Mouse (Mus musculus) CH12.LX (cell line): ENCODE results near the gene Gpr3. TPM values are rescaled to one million over a fixed set of nuclear protein-coding genes. Genes with fewer than 3 reads are reported as not detected.

Experiments
- DNase-seq: peaks from one replicate; pipeline ENCODE4 v3.0.0-alpha.2; 2013; ENCODE audit errors: extremely low read depth
- H3K27ac ChIP-seq: 2 replicates; pipeline ENCODE4 v1.5.1; 2012; ENCODE audit warnings: low read depth, mild to moderate bottlenecking, control low read depth, moderate library complexity; ENCODE audit not compliant: insufficient read depth
- H3K27me3 ChIP-seq: replicated peaks from 2 replicates; pipeline ENCODE3; 2012; ENCODE audit warnings: inconsistent platforms
- H3K36me3 ChIP-seq, 2 experiments: replicated peaks in 1 of 2; 2 replicates each; pipeline versions ENCODE3 to v1.6.1; 2012; ENCODE audit warnings: inconsistent platforms in 1 of 2, low read length in 1 of 2, mild to moderate bottlenecking in 1 of 2, mixed read lengths in 1 of 2, moderate library complexity in 1 of 2; ENCODE audit not compliant: control insufficient read depth in 1 of 2, insufficient read depth in 1 of 2
- H3K4me1 ChIP-seq, 2 experiments: 2 replicates each; pipeline ENCODE4 v1.6.1; 2012; ENCODE audit warnings: inconsistent platforms in 1 of 2, moderate library complexity in 1 of 2; ENCODE audit not compliant: insufficient read depth in 2 of 2, control insufficient read depth in 1 of 2
- H3K4me2 ChIP-seq: 2 replicates; pipeline ENCODE4 v1.6.1; 2012; ENCODE audit warnings: low read depth, mild to moderate bottlenecking, control low read depth; ENCODE audit not compliant: poor library complexity, insufficient read depth, severe bottlenecking
- H3K4me3 ChIP-seq, 3 experiments: fragments of 150-350 bp in 1 of 3; sonication (generic) in 1 of 3; replicated peaks in 1 of 3; 2 replicates each; pipeline versions ENCODE3 to v1.5.1; 2011 to 2012; ENCODE audit warnings: low read depth in 2 of 3, low read length in 2 of 3, mild to moderate bottlenecking in 2 of 3, moderate library complexity in 2 of 3, control low read depth in 1 of 3, improper control_type of control experiment in 1 of 3, inconsistent platforms in 1 of 3, mixed read lengths in 1 of 3; ENCODE audit not compliant: poor library complexity in 1 of 3
- H3K79me2 ChIP-seq: replicated peaks from 2 replicates; pipeline ENCODE4 v1.6.1; 2012; ENCODE audit warnings: mild to moderate bottlenecking, moderate library complexity; ENCODE audit not compliant: control insufficient read depth, poor library complexity, insufficient read depth, severe bottlenecking; ENCODE audit errors: extremely low read depth
- H3K9ac ChIP-seq: 2 replicates; pipeline ENCODE4 v1.6.1; 2012; ENCODE audit warnings: low read depth, mild to moderate bottlenecking, control low read depth, moderate library complexity; ENCODE audit not compliant: insufficient read depth
- H3K9me3 ChIP-seq: replicated peaks from 2 replicates; pipeline ENCODE3; 2012; ENCODE audit warnings: low read length, inconsistent platforms, mixed read lengths
- BHLHE40 ChIP-seq: IDR thresholded peaks from 2 replicates; pipeline ENCODE4 v1.6.1; 2011; ENCODE audit warnings: mild to moderate bottlenecking, low read depth, low read length, improper control_type of control experiment
- CHD1 ChIP-seq: IDR thresholded peaks from 2 replicates; pipeline ENCODE4 v1.6.1; 2012; ENCODE audit warnings: low read depth, low read length, improper control_type of control experiment, inconsistent platforms
- EP300 ChIP-seq: IDR thresholded peaks from 2 replicates; pipeline ENCODE4 v1.6.1; 2011; ENCODE audit warnings: low read length, improper control_type of control experiment
- ETS1 ChIP-seq: conservative IDR thresholded peaks from 2 replicates; pipeline ENCODE4 v1.6.1; 2012; ENCODE audit warnings: low read depth, mild to moderate bottlenecking, inconsistent platforms, low read length, improper control_type of control experiment, moderate library complexity
- GABPA ChIP-seq: IDR thresholded peaks from 2 replicates; pipeline ENCODE4 v1.6.1; 2012; ENCODE audit warnings: low read depth, low read length, improper control_type of control experiment, inconsistent platforms; ENCODE audit not compliant: insufficient replicate concordance
- IRF4 ChIP-seq: IDR thresholded peaks from 2 replicates; pipeline ENCODE4 v1.6.1; 2014; ENCODE audit warnings: low read depth, mild to moderate bottlenecking, inconsistent platforms, low read length, improper control_type of control experiment
- MAFK ChIP-seq: IDR thresholded peaks from 2 replicates; pipeline ENCODE4 v1.6.1; 2011; ENCODE audit warnings: low read length, improper control_type of control experiment; ENCODE audit not compliant: insufficient replicate concordance
- MAZ ChIP-seq: IDR thresholded peaks from 2 replicates; pipeline ENCODE4 v1.6.1; 2012; ENCODE audit warnings: low read depth, mild to moderate bottlenecking, inconsistent platforms, low read length, improper control_type of control experiment, moderate library complexity
- NELFE ChIP-seq: IDR thresholded peaks from 2 replicates; pipeline ENCODE4 v1.6.1; 2011; ENCODE audit warnings: low read depth, low read length, improper control_type of control experiment
- PAX5 ChIP-seq: IDR thresholded peaks from 2 replicates; pipeline ENCODE4 v1.6.1; 2012; ENCODE audit warnings: low read length, inconsistent platforms, mixed read lengths
- POLR2A ChIP-seq: IDR thresholded peaks from 2 replicates; pipeline ENCODE4 v1.6.1; 2011; ENCODE audit warnings: low read depth, mild to moderate bottlenecking, improper control_type of control experiment, low read length
- RAD21 ChIP-seq: IDR thresholded peaks from 2 replicates; pipeline ENCODE4 v1.6.1; 2011; ENCODE audit warnings: low read depth, mild to moderate bottlenecking, low read length, improper control_type of control experiment, moderate library complexity
- SMC3 ChIP-seq: IDR thresholded peaks from 2 replicates; pipeline ENCODE4 v1.6.1; 2011; ENCODE audit warnings: low read depth, low read length, improper control_type of control experiment
- TBP ChIP-seq: conservative IDR thresholded peaks from 2 replicates; pipeline ENCODE4 v1.6.1; 2011; ENCODE audit warnings: low read depth, low read length, improper control_type of control experiment
- USF1 ChIP-seq: IDR thresholded peaks from 2 replicates; pipeline ENCODE4 v1.6.1; 2014; ENCODE audit warnings: low read depth, mild to moderate bottlenecking, inconsistent platforms, low read length, improper control_type of control experiment
- ZMIZ1 ChIP-seq: IDR thresholded peaks from 2 replicates; pipeline ENCODE4 v1.6.1; 2012; ENCODE audit warnings: low read depth, mild to moderate bottlenecking, inconsistent platforms, low read length, improper control_type of control experiment
- dilution Hi-C: fragments of 300-500 bp; cut with MboI; formaldehyde crosslinking; loops from 2 replicates; pipeline ENCODE4 v1.14.3; 2020; ENCODE audit warnings: low sequenced_read_pairs; ENCODE audit not compliant: extremely low pct_unique_long_range_greater_than_20kb, extremely low pct_ligation_motif_present
- in situ Hi-C: fragments of 300-500 bp; cut with MboI; formaldehyde crosslinking; loops from 3 replicates; pipeline ENCODE4 v1.14.3; 2019; ENCODE audit warnings: low sequenced_read_pairs, low pct_ligation_motif_present, low pct_unique_long_range_greater_than_20kb, mixed read lengths
- polyA plus RNA-seq: library from polyadenylated mRNA; unstranded; fragments of >175 nt; gene quantifications from 2 replicates; pipeline ENCODE4 v1.2.1, GENCODE M21; 2012; ENCODE audit warnings: low read depth; ENCODE audit not compliant: insufficient read length
- total RNA-seq, 2 experiments: library from RNA; depleted of rRNA; stranded (reverse); fragments of 300-350 nt in 1 of 2; fragments of >200 nt in 1 of 2; gene quantifications; 2 replicates each; pipeline ENCODE4 v1.2.3; 2012 to 2014

Gene Gpr3
- total and polyA plus RNA-seq, 3 experiments = 0.11 to 0.13 TPM; not detected in 1

GRCm38 (mm10) chr4:133261641-133262374 lies 49.5 kb upstream of the Gpr3 start:
- in situ Hi-C loops = loop anchor here (5.0 kb wide), 1 partner anchor 40 kb away; no protein-coding TSS in a partner anchor
- H3K4me1 ChIP-seq = peaks cover 15 to 56% of the 10 kb centered on the region in 2 experiments
- peaks cover 21 to 66% of the 10 kb centered on the region in 2 experiments for H3K36me3 ChIP-seq
- no peaks in the 10 kb centered on the region for H3K9me3 ChIP-seq
- H3K27me3 ChIP-seq = no peaks in the 10 kb centered on the region
- TF ChIP-seq CHD1 (peak; percentile 87), POLR2A (0 out of 2 replicates have a peak, but pooled peaks have one; percentile 20), TBP (no peak)
- H3K79me2 ChIP-seq = no peaks in the 10 kb centered on the region
- H3K27ac ChIP-seq = peak overlapping the region; percentile 14; the same call in 1 of the 2 replicates
- dilution Hi-C loops = no loop called here
- peak overlapping the region; percentile 26 for H3K4me2 ChIP-seq
- peak overlapping the region; percentile 36 to 47 (median 45) for H3K4me3 ChIP-seq
- peak overlapping the region; percentile 46; the same call in 1 of the 2 replicates for H3K9ac ChIP-seq
- no peak for DNase-seq

GRCm38 (mm10) chr4:133257798-133258408 lies 45.6 kb upstream of the Gpr3 start:
- no peaks in the 10 kb centered on the region for H3K79me2 ChIP-seq
- H3K9me3 ChIP-seq = no peaks in the 10 kb centered on the region
- H3K4me1 ChIP-seq = peaks cover 11 to 22% of the 10 kb centered on the region in 2 experiments
- H3K36me3 ChIP-seq = peaks cover 0 to 67% of the 10 kb centered on the region in 2 experiments
- no peak for DNase-seq
- in situ Hi-C loops (no loop called here), dilution Hi-C loops (no loop called here)
- H3K27me3 ChIP-seq = no peaks in the 10 kb centered on the region
- H3K4me2 ChIP-seq = no peak overlapping the region
- TF ChIP-seq RAD21 = no peak
- TF ChIP-seq, all 38 proteins: peak for 0
- H3K4me3 ChIP-seq = no peak overlapping the region
- H3K27ac ChIP-seq = no peak overlapping the region
- no peak overlapping the region for H3K9ac ChIP-seq

DNA sequence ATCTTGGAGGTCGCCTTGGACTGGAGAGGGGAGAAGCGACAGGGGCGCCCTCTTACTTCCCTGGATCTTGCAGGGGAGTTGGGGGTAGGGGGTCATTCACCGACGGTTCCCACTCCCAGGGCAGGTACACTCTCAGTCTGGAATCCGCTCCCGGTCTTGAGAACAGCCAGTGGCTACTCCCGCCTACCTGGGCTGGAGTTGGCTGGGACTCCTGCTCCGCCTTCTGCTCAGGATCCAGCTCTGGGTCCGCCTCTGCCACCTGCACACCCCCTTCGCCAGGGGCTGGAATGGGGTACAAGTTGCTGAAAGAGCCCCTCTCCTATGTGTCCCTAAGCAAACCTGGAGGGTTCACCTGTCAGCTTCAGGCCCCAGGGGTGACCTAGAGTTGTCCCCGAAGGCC lies 44.9 kb upstream of the Gpr3 start:
- Histone ChIP-seq H3K36me3 (peaks cover 0 to 70% of the 10 kb centered on the region in 2 experiments), H3K79me2 (no peaks in the 10 kb centered on the region)
- no peak for TF ChIP-seq CHD1
- no peak for TF ChIP-seq EP300
- no peak for TF ChIP-seq NELFE
- TF ChIP-seq USF1 = no peak
- no peak for TF ChIP-seq MAZ
- TF ChIP-seq GABPA = no peak
- no peak for TF ChIP-seq ZMIZ1
- TF ChIP-seq IRF4 = no peak
- TF ChIP-seq MAFK = no peak
- no peak for TF ChIP-seq PAX5
- no peak for TF ChIP-seq ETS1
- TF ChIP-seq SMC3 = no peak
- no peak for TF ChIP-seq BHLHE40
- no peak for TF ChIP-seq TBP
- TF ChIP-seq, all 38 proteins: peak for 0
- Histone ChIP-seq H3K9ac (no peak overlapping the region), H3K4me2 (no peak overlapping the region), H3K9me3 (no peaks in the 10 kb centered on the region), H3K27ac (no peak overlapping the region), H3K4me3 (no peak overlapping the region), H3K27me3 (no peaks in the 10 kb centered on the region), H3K4me1 (peaks cover 10 to 21% of the 10 kb centered on the region in 2 experiments)
- dilution Hi-C loops (no loop called here), in situ Hi-C loops (no loop called here)
- no peak for DNase-seq
